Comparison of ENCODE assay signal across 21 mouse cellular contexts in the genomic region with DNA sequence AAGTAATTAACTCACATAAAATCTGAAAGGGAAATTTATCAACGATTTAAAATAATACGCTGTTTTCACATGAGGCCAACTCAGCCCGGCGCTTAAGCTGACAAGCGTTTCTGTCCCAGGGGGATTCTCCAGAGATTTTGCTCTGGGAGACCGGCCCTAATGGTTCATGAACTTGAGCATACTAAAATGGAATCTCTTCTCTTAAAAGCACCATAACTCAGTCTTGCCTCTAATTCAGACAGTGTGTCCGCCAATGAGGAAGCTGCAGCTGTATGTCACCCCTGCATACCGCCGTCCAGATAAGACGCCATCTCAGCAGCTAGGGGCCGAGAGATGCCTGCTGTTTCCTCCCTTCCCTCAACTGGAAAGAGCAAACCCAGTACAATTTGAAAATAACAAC.
A peak's percentile ranks its signal among the peaks of the same experiment; 100 is the strongest.
DNase-seq lines count a peak whose midpoint lies in the region; ATAC-seq lines count a peak whose summit lies in the region.
"Had no signal": no experiment of that assay in that cellular context is flagged by ENCODE, and none has a peak within 500 bp of the region (broad histone marks: within the 10 kb centered on the region; RNA-seq: fewer than 3 reads in every experiment).

No protein-coding gene starts in this region.

- no peak overlapping the region for H3K4me3 ChIP-seq in heart, embryonic 16.5 days (ENCODE audit: low read length)
- no peak overlapping the region for H3K4me3 ChIP-seq in heart, embryonic 11.5 days (ENCODE audit: low read depth, low read length)
- no peak overlapping the region for H3K4me3 ChIP-seq in kidney, embryonic 15.5 days (replicated peaks)
- H3K4me3 ChIP-seq: heart, embryonic 12.5 days; hindbrain, embryonic 10.5 days; layer of hippocampus, adult 2 months; limb, embryonic 12.5 days; midbrain, embryonic 12.5 days had no signal

- peak; percentile 45; the same call in 1 of the 2 replicates for ATAC-seq in heart, embryonic 16.5 days (replicated peaks; ENCODE audit: extremely low read depth, insufficient read depth, low FRiP score)
- no peak for ATAC-seq in heart, embryonic 11.5 days (replicated peaks; ENCODE audit: insufficient number of reproducible peaks, low FRiP score, low TSS enrichment)
- peak; percentile 79 for ATAC-seq in kidney, embryonic 15.5 days (replicated peaks; ENCODE audit: low FRiP score)
- ATAC-seq: activated CD4-positive, CD25-positive, alpha-beta regulatory T cell, adult 4 months; intestine, postnatal 0 days; liver, postnatal 0 days had no signal

- no peaks in the 10 kb centered on the region for H3K36me3 ChIP-seq in heart, embryonic 16.5 days (ENCODE audit: control insufficient read depth, insufficient read depth)
- no peaks in the 10 kb centered on the region for H3K36me3 ChIP-seq in heart, embryonic 11.5 days (ENCODE audit: control insufficient read depth, insufficient read depth, low read length)
- H3K36me3 ChIP-seq in kidney, embryonic 15.5 days = no peaks in the 10 kb centered on the region
- H3K36me3 ChIP-seq: heart, embryonic 12.5 days; hindbrain, embryonic 10.5 days; limb, embryonic 12.5 days; midbrain, embryonic 12.5 days had no signal

- H3K27me3 ChIP-seq in heart, embryonic 16.5 days (ENCODE audit: control insufficient read depth, insufficient read depth, low read length) = no peaks in the 10 kb centered on the region
- no peaks in the 10 kb centered on the region for H3K27me3 ChIP-seq in heart, embryonic 11.5 days (ENCODE audit: control insufficient read depth, insufficient read depth, low read length)
- H3K27me3 ChIP-seq in kidney, embryonic 15.5 days = no peaks in the 10 kb centered on the region
- H3K27me3 ChIP-seq: heart, embryonic 12.5 days; limb, embryonic 12.5 days; midbrain, embryonic 12.5 days had no signal

- no peak overlapping the region for H3K27ac ChIP-seq in heart, embryonic 16.5 days (ENCODE audit: low read length)
- H3K27ac ChIP-seq in heart, embryonic 11.5 days (ENCODE audit: low read depth, low read length) = no peak overlapping the region
- peak overlapping the region; percentile 75 for H3K27ac ChIP-seq in kidney, embryonic 15.5 days
- H3K27ac ChIP-seq: hindbrain, embryonic 10.5 days; layer of hippocampus, adult 2 months; limb, embryonic 12.5 days; midbrain, embryonic 12.5 days had no signal

- intact Hi-C loops in left cerebral cortex, postnatal 14 days (cut with DNase I) = no loop called here

- 61% methylated on average over 11 of the region's 11 CpGs for WGBS in heart, embryonic 16.5 days
- WGBS in heart, embryonic 11.5 days (ENCODE audit: insufficient replicate concordance) = 64% methylated on average over 11 of the region's 11 CpGs
- 53% methylated on average over 11 of the region's 11 CpGs for WGBS in kidney, embryonic 15.5 days

- DNase-seq in kidney, adult 8-10 months = peak; percentile 3 to 11
- no peak for DNase-seq in kidney, adult 18-20 months
- DNase-seq in kidney, postnatal 10 days = peak; percentile 59
- DNase-seq in left cerebral cortex, postnatal 14 days (ENCODE audit: low spot score in 2 of 2) = no peak
- no peak for DNase-seq in right cerebral cortex, postnatal 14 days
- DNase-seq: adrenal gland, postnatal 14 days; cerebellum, adult 2 months; cerebellum, postnatal 25 days; liver, postnatal 0 days; lung, postnatal 14 days had no signal

- H3K9me3 ChIP-seq in heart, embryonic 16.5 days (replicated peaks; ENCODE audit: control insufficient read depth, low read length) = no peaks in the 10 kb centered on the region
- H3K9me3 ChIP-seq in heart, embryonic 11.5 days (replicated peaks; ENCODE audit: control insufficient read depth, low read length) = no peaks in the 10 kb centered on the region
- H3K9me3 ChIP-seq in kidney, embryonic 15.5 days (replicated peaks) = no peaks in the 10 kb centered on the region
- H3K9me3 ChIP-seq: heart, embryonic 12.5 days; hindbrain, embryonic 10.5 days; limb, embryonic 12.5 days; midbrain, embryonic 12.5 days had no signal

- no peaks in the 10 kb centered on the region for H3K4me1 ChIP-seq in heart, embryonic 16.5 days (ENCODE audit: control insufficient read depth, insufficient read depth, low read length)
- H3K4me1 ChIP-seq in heart, embryonic 11.5 days (ENCODE audit: control insufficient read depth, insufficient read depth, low read length) = peaks cover 7% of the 10 kb centered on the region
- peaks cover 7% of the 10 kb centered on the region for H3K4me1 ChIP-seq in kidney, embryonic 15.5 days
- H3K4me1 ChIP-seq: hindbrain, embryonic 10.5 days; midbrain, embryonic 12.5 days had no signal

- H3K4me2 ChIP-seq in heart, embryonic 16.5 days (ENCODE audit: low read depth, low read length) = no peak overlapping the region
- no peak overlapping the region for H3K4me2 ChIP-seq in heart, embryonic 11.5 days
- no peak overlapping the region for H3K4me2 ChIP-seq in kidney, embryonic 15.5 days
- H3K4me2 ChIP-seq: heart, embryonic 12.5 days; limb, embryonic 12.5 days; liver, embryonic 11.5 days; midbrain, embryonic 12.5 days had no signal

- no peak overlapping the region for H3K9ac ChIP-seq in heart, embryonic 16.5 days (ENCODE audit: low read length)
- H3K9ac ChIP-seq in heart, embryonic 11.5 days (ENCODE audit: low read depth, low read length) = no peak overlapping the region
- no peak overlapping the region for H3K9ac ChIP-seq in kidney, embryonic 15.5 days
- H3K9ac ChIP-seq: heart, embryonic 12.5 days; limb, embryonic 12.5 days; liver, postnatal 0 days; midbrain, embryonic 12.5 days had no signal

Comparison
In these comparisons a context has a peak if more than half of its experiments do, and no peak if none do; other contexts are left out.
1. DNase-seq: peak in kidney, adult 8-10 months (2 of 2) and kidney, postnatal 10 days (single experiment); none in kidney, adult 18-20 months (single experiment), left cerebral cortex, postnatal 14 days (0 of 2) and right cerebral cortex, postnatal 14 days (single experiment).